Mouse (Mus musculus): ENCODE measurements around the gene Vstm4.

The Vstm4 gene

DNA sequence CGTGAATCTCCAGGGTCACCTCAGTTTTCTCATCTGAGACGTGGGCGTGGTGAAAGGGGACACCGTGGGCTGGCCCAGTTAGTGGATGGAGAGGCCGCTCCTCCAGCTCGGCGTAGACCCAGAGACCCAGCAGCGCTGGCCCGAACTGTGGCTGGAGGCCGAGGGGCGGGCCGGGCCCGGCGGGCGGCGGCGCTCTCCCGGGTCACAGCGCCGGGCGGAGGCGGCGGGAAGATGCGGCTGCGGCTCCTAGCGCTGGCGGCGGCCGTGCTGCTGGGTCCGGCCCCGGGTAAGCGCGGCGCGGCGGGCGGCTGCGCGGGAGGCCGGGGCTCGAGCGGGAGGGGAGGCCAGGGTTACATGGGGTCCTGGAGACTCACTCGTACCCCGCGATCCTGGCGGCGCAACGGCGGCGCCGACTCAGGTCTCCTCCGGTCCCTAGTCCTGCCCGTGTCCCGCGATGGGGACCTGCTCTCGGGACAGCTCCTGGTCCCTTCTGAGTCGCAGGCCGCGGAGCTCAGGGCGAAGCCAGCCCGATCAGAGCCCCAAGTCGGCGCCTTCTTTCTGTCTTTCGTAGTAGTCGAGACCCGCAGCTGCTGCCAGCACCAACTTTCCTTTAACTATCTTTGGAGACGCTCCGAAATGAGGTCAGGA lies at the start of gene Vstm4:
TSS of gene Vstm4 (plus strand) at position 76 of the 648 bp plus-strand sequence.
- peak; percentile 57 to 73 for DNase-seq

- DNase-seq = no peak
Measured at GRCm38 (mm10) chr14:32810111-32810510, 46.4 kb upstream of the Vstm4 start.

- DNase-seq = no peak
Measured at GRCm38 (mm10) chr14:32812429-32812828, 44.1 kb upstream of the Vstm4 start.

- no peak for DNase-seq
Measured at GRCm38 (mm10) chr14:32814961-32815360, 41.6 kb upstream of the Vstm4 start.

DNA sequence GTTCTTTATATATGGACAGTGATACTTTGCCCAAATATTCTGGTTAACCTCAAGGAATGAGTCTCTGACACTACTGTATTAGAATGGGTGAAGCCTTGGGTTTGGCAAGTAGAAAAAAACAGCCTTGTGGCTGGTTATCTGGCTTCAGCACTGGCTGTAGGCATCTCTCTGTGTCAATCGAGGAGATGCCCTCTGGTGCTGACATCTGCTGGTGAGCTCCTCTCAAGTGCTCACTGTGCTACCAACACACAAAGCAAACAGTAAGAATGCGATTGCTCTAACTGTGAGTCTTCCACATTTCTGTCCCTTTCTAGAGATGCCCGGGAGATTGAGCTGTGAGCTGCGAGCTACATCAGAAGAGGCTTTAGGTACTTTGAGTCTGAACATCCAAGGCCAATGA lies 40.0 kb upstream of the Vstm4 start:
- DNase-seq = no peak

DNA sequence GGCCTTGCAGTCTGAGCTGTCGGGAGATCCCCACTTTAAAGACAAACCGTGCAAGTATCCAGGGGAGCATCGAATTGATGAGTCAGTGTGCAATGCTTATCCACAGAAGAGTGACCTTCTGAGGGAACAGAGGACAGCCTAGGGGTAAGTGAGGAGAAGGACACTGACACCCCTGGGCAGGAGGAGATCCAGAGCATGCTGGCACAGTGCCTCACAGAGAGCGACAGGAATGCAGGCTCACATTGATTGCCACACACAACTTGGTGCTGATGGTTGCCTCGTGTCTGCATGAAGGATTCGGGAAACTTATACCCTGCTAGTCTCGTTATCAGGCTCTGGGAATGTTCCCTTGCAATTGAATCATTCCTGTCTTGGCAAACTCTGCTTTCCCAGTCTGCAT lies 39.3 kb upstream of the Vstm4 start:
- no peak for DNase-seq

GRCm38 (mm10) chr14:32819297-32819696 lies 37.3 kb upstream of the Vstm4 start:
- DNase-seq = peak; percentile 24 to 46

- no peak for DNase-seq
Measured at GRCm38 (mm10) chr14:32822812-32823211, 33.7 kb upstream of the Vstm4 start.

DNA sequence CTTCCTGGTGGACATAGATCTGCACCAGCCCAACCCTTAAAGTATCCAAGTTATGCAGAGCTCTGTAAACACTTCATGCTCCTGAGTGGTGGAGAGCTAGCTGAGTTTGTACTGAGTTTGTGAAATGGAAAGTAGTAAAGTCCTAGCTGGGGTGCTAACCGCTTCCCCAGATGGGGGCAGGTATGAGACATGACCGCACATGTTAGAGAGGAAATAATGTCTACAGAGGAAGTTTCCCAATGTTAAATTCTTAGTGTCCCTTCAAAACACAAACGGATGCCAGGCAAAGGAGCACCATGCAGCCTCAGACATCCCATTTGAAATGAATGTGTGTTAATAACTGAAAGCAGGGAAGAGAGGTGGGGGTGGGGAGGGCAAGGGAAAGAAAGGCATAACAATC lies 32.7 kb upstream of the Vstm4 start:
- no peak for DNase-seq

GRCm38 (mm10) chr14:32824267-32825150 lies 32.0 kb upstream of the Vstm4 start:
- DNase-seq = peak in 1 of 2 experiments; percentile 45

DNA sequence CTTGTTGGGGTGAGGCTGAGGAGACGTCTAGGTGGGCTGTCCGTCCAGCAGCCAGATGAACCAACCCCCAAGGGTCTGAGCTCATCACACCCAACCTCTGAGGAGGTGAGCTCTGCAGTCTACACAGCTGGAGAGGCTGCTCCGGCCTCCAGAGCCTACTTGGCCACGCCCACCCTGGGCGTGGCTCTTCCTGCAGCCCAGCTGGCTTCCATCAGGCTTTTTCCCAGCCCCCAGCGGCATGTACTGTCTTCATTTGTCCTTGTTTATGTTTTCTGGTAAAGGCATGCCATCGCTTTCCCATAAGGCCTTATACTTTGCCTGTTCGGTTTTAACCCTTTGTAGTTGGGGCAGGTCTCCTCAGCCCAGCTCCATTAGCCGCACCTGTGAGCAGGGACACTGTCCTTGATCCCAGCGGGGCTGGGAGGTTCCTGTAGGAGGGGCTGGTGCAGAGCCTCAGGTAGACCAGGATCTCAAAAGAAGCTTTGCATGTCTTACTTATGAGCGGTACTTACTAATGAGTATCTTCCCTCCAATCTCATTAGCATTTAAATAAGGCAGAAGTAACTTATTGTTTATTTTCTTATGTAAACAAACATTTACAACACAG lies 31.0 kb upstream of the Vstm4 start:
- peak; percentile 69 to 77 for DNase-seq

GRCm38 (mm10) chr14:32827165-32827564 lies 29.4 kb upstream of the Vstm4 start:
- DNase-seq = peak; percentile 11 to 76

GRCm38 (mm10) chr14:32827994-32828650 lies 28.4 kb upstream of the Vstm4 start:
- DNase-seq = peak; percentile 20 to 55

DNA sequence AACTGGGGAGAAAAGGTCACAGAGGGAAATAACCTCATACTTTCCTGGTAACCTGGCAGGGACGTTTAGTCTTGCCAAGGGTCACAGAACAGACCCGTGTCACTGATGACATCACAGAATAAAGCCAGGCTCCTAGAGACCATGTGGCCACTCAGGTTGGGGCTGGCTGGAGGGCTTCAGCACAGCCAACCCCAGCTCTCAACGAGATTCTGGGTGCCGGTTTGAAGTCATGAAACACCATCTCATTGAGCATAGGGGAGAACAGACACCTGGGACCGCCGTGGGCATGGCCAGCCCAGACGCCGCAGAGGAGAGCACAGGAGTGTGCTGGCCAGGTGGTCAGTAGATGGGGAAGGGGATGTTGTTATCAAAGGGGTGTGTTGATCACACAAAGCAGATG lies 22.7 kb upstream of the Vstm4 start, which contains the start of gene Fam170b:
TSS of gene Fam170b (plus strand) at position 116 of the 400 bp plus-strand sequence.
- DNase-seq = no peak

DNA sequence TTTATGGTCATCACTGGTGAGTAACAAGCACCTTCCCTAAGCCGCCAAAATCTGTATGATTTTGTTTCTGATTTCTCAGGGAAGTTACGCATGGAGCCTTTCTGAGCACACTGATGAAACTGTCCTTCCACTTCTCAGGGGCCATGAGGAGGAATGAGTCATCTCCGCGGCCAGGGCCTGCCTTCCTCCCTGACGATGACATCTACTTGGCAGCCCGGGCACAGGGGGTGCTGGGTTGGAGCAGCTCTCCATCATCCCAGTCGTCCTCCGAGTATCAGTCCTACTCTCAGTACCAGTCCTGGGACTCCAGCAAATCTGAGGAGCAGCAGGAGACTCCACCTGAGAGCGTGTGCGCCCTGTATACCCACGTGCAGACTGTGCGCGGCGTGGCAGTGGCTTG lies 21.4 kb upstream of the Vstm4 start:
- DNase-seq = no peak

DNA sequence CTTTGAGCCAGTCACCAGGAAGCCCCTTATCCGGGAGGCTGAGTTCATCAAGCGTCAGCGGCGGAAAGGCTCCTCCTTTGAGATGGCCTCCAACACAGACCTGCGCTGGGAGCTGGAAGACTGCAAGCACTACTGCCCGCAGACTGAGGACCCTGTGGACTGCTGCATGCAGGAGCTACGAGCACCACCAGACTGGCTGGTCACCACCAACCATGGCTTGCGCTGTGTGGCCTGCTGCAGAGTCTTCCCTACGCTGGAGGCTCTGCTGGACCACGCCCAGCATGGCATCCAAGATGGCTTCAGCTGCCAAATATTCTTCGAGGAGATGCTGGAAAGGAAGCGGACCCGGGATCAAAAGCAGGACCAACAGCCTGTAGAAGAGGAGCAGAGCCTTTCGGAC lies 21.0 kb upstream of the Vstm4 start:
- no peak for DNase-seq

GRCm38 (mm10) chr14:32836191-32836590 lies 20.4 kb upstream of the Vstm4 start:
- DNase-seq = no peak

DNA sequence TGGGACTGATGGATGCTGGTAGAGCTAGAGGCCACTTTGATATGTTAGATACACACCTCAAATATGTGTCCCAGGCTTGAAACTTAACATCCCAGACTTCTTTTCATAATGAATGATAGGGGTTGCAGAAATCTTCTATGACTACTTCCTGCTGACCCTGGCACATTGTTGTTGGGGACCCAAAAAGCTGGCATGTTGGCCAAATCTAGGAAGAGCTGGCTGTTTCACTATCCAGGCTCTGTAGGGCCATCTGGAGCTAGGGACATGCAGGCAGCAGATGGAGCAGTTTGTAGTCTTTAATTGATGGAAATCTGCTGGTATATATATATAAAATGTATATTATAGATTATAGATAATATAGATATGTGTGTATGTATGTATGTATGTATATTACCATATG lies 14.5 kb upstream of the Vstm4 start:
- DNase-seq = no peak

DNA sequence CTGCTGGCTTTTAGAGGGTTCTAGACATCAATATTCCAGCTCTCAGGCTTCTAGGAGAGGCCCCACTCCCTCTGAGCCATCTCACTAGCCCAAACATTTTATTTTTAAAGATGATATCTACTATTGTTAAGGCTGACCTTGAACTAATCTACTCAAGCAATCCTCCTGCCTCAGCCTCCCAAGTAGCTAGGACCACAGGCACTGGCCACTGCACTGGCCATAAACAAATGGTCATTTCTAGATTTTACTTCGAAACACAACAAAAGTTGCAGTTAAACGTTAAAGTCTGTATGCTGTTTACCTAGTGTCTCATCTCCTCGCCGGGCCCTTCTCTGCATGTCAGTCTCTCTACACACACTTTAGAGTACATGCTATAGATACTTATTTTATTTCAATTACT lies 2.5 kb upstream of the Vstm4 start:
- DNase-seq = no peak

DNA sequence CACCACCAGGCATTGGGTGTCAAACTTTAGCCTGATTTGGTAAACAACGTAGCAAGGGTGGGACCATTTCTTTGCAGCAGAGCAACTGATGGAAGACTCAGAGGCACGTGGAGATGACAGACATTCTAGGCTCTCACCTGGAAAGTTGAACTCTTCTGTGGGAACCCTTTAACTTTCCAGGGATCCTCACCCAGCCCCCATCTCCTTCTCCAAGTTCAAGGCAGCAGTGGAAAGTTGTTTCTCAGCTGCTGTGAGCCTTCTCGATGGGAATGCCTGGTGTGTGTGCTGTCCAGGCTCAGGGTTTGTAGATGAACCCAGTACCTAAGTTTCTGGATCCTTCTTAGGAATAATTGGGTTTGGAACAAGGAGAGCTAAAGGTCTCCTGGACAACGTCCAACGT lies 310 bp upstream of the Vstm4 start:
- DNase-seq = no peak

DNA sequence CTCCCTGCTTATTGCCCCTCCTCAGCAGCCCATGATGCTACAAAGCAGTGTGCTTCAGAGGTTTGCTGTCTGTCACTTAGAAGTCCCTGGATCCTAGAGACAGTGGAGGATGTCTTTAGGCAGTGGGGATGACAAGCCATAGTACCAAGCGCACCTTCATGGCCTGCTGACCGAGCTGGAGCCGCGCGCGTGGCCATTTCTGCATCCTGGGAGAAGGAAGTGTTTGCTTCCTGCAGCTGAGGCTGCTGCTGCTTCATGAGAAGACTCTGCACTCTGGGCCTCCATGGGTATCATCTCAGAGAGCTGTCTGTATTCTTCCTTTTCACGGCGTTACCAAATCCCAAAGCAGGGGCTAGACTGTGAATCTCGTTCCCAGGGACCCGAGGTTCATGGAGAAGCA lies 1.8 kb downstream of the Vstm4 start:
- no peak for DNase-seq

DNA sequence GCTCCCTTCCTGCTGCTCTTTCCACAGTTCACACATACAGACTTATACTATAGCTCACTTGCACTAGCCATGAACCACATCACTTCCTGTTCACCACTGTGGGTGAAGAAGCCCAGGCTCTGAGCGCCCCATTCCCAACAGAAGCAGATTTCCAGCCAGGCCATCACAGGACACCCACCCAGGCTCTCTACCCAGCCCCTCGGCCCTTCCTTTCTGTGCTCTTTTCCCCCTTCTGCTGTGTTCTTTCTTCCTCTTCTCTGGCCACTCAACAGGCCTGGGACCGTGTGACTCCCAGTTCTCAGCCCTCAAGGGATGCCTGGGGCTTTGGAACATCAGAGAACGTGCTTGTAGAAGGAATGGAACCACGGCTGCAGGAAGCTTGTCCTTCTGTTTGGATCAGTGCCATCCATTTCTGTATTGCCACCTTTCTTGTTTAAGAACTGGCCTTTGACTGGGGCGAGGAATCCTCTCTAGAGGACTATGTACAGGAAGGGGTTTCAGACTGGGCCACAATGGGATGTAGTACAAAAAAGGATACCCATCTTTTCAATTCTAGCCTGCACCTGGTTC lies 2.5 kb downstream of the Vstm4 start:
- DNase-seq = no peak

All from kidney, postnatal 25 days (tissue).